Mouse (Mus musculus): ENCODE data around the gene Sun5.
"Not testable (repeated sequence)": the region's sequence is repeated elsewhere in the genome, so short reads cannot be mapped to it uniquely, and the experiment has no call there.

Gene Sun5

GRCm38 (mm10) chr2:153870984-153871383 lies at the start of gene Sun5:
Sun5 (minus strand) TSS chr2:153871084.
- DNase-seq (ENCODE audit: low spot score): no peak

- no peak for DNase-seq (ENCODE audit: low spot score)
Observed at GRCm38 (mm10) chr2:153917930-153918329, 47.0 kb upstream of the Sun5 start, which contains the start of gene Bpifb3. Bpifb3 (plus strand) TSS chr2:153918230.

- DNase-seq (ENCODE audit: low spot score): no peak
Observed at GRCm38 (mm10) chr2:153914151-153914550, 43.3 kb upstream of the Sun5 start.

- DNase-seq (ENCODE audit: low spot score): no peak
Observed at GRCm38 (mm10) chr2:153906626-153907025, 35.7 kb upstream of the Sun5 start.

GRCm38 (mm10) chr2:153902726-153903125 lies 31.8 kb upstream of the Sun5 start:
- DNase-seq (ENCODE audit: low spot score): no peak

GRCm38 (mm10) chr2:153900088-153900487 lies 29.2 kb upstream of the Sun5 start, which contains the start of gene Bpifb6:
Bpifb6 (plus strand) TSS chr2:153900388.
- no peak for DNase-seq (ENCODE audit: low spot score)

- DNase-seq (ENCODE audit: low spot score): no peak
Observed at GRCm38 (mm10) chr2:153899111-153899510, 28.2 kb upstream of the Sun5 start.

GRCm38 (mm10) chr2:153874745-153875144 lies 3.9 kb upstream of the Sun5 start, which contains the start of gene Bpifb2:
Bpifb2 (plus strand) TSS chr2:153875045.
- no peak for DNase-seq (ENCODE audit: low spot score)

GRCm38 (mm10) chr2:153861960-153862359 lies 8.9 kb downstream of the Sun5 start:
- no peak for DNase-seq (ENCODE audit: low spot score)

GRCm38 (mm10) chr2:153860715-153861114 lies 10.2 kb downstream of the Sun5 start:
- no peak for DNase-seq (ENCODE audit: low spot score)

- DNase-seq (ENCODE audit: low spot score): no peak
Observed at GRCm38 (mm10) chr2:153860315-153860714, 10.6 kb downstream of the Sun5 start.

- DNase-seq (ENCODE audit: low spot score): no peak
Observed at GRCm38 (mm10) chr2:153859581-153859980, 11.3 kb downstream of the Sun5 start.

GRCm38 (mm10) chr2:153853544-153853943 lies 17.3 kb downstream of the Sun5 start:
- DNase-seq (ENCODE audit: low spot score): no peak

GRCm38 (mm10) chr2:153851030-153851360 lies 19.9 kb downstream of the Sun5 start:
- peak; percentile 25 for DNase-seq (ENCODE audit: low spot score)

GRCm38 (mm10) chr2:153850351-153851029 lies 20.4 kb downstream of the Sun5 start:
- no peak for DNase-seq (ENCODE audit: low spot score)

- DNase-seq (ENCODE audit: low spot score): no peak
Observed at GRCm38 (mm10) chr2:153848389-153848788, 22.5 kb downstream of the Sun5 start.

- DNase-seq (ENCODE audit: low spot score): no peak
Observed at GRCm38 (mm10) chr2:153842854-153843253, 28.0 kb downstream of the Sun5 start.

GRCm38 (mm10) chr2:153833291-153833690 lies 37.6 kb downstream of the Sun5 start:
- no peak for DNase-seq (ENCODE audit: low spot score)

GRCm38 (mm10) chr2:153828704-153829103 lies 42.2 kb downstream of the Sun5 start:
- no peak for DNase-seq (ENCODE audit: low spot score)

- no peak for DNase-seq (ENCODE audit: low spot score)
Observed at GRCm38 (mm10) chr2:153827171-153827830, 43.6 kb downstream of the Sun5 start.

- not testable (repeated sequence) for DNase-seq (ENCODE audit: low spot score)
Observed at GRCm38 (mm10) chr2:153825900-153826299, 45.0 kb downstream of the Sun5 start.

- DNase-seq (ENCODE audit: low spot score): no peak
Observed at GRCm38 (mm10) chr2:153824593-153824992, 46.3 kb downstream of the Sun5 start.

- DNase-seq (ENCODE audit: low spot score): no peak
Observed at GRCm38 (mm10) chr2:153822005-153822543, 48.8 kb downstream of the Sun5 start.

Measured in left cerebral cortex, adult 11 months (tissue).